Mouse (Mus musculus) cortical plate, adult 2 months (tissue): ENCODE measurements around the gene Abcg5.
A peak's percentile ranks its signal among the peaks of the same experiment; 100 is the strongest.

Experiments used
- CTCF ChIP-seq: fragments of 200-500 bp; IDR thresholded peaks from 2 replicates; pipeline ENCODE4 v1.5.1; 2011; ENCODE audit warnings: mild to moderate bottlenecking, control low read depth, low read length; ENCODE audit not compliant: insufficient read depth; ENCODE audit errors: extremely low read depth
- POLR2A ChIP-seq: fragments of 200-500 bp; IDR thresholded peaks from 2 replicates; pipeline ENCODE4 v1.6.1; 2011; ENCODE audit warnings: mild to moderate bottlenecking, low read length, control low read depth; ENCODE audit not compliant: insufficient read depth; ENCODE audit errors: extremely low read depth

DNA sequence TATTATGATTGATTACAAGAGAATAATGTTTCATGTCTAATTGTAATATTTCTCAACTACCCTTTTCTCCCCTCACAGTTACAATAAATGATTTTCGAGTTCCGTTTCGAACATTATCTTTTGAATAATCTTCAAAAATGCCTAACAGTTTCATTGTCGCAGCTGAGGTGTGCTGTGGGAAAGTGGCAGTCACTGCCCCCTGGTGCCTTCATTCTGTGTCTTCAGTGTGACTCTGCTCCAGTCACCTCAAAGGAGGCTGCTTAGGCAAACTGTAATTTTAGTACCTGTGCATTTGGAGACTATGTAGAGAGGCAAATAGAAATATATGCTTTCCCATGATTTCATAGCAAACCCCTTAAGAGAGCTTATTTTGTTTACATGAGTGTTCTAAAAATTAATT is 60.8 kb downstream of the Abcg5 start:
- TF ChIP-seq CTCF: 0 out of 2 replicates have a peak, but pooled peaks have one; percentile 16
- no peak for TF ChIP-seq POLR2A
